Mouse (Mus musculus) liver, embryonic 11.5 days (tissue): Measurements from ENCODE around the gene Parp3. TPM values are rescaled to one million over a fixed set of nuclear protein-coding genes. Genes with fewer than 3 reads are reported as not detected.
A peak's percentile ranks its signal among the peaks of the same experiment; 100 is the strongest.
"Not testable (repeated sequence)": the region's sequence is repeated elsewhere in the genome, so short reads cannot be mapped to it uniquely, and the experiment has no call there.

Experiments
- ATAC-seq: fragments of 200-750 bp; cut with Nextera tagmentation; replicated peaks from 2 replicates; pipeline ENCODE4 v1.8.0; 2017; ENCODE audit warnings: moderate number of reproducible peaks, mild to moderate bottlenecking, moderate TSS enrichment, moderate library complexity; ENCODE audit not compliant: low FRiP score
- DNase-seq: peaks from one replicate; pipeline ENCODE4 v3.0.0-alpha.2; 2017; ENCODE audit warnings: low spot score
- H3K27ac ChIP-seq: fragments of 300-500 bp; sonication (generic); 2 replicates; pipeline ENCODE4 v1.5.1; 2014; ENCODE audit warnings: mild to moderate bottlenecking, low read depth, low read length, control low read depth
- H3K27me3 ChIP-seq: fragments of 300-500 bp; sonication (generic); replicated peaks from 2 replicates; pipeline ENCODE4 v1.6.1; 2014; ENCODE audit warnings: low read length, mixed read lengths; ENCODE audit not compliant: control insufficient read depth, insufficient read depth
- H3K36me3 ChIP-seq: fragments of 300-500 bp; sonication (generic); 2 replicates; pipeline ENCODE4 v1.6.1; 2014; ENCODE audit warnings: mild to moderate bottlenecking, low read length, moderate library complexity, mixed read lengths; ENCODE audit not compliant: control insufficient read depth, insufficient read depth
- H3K4me1 ChIP-seq: fragments of 300-500 bp; sonication (generic); replicated peaks from 2 replicates; pipeline ENCODE4 v1.6.1; 2014; ENCODE audit warnings: low read length, mixed read lengths; ENCODE audit not compliant: control insufficient read depth, insufficient read depth
- H3K4me2 ChIP-seq: fragments of 300-500 bp; sonication (generic); 2 replicates; pipeline ENCODE4 v1.6.1; 2014; ENCODE audit warnings: mild to moderate bottlenecking, control low read depth, moderate library complexity
- H3K4me3 ChIP-seq: fragments of 300-500 bp; sonication (generic); 2 replicates; pipeline ENCODE4 v1.5.1; 2014; ENCODE audit warnings: low read depth, low read length, control low read depth
- H3K9ac ChIP-seq: fragments of 300-500 bp; sonication (generic); 2 replicates; pipeline ENCODE4 v1.6.1; 2014; ENCODE audit warnings: low read depth, low read length, control low read depth
- H3K9me3 ChIP-seq: fragments of 300-500 bp; sonication (generic); 2 replicates; pipeline ENCODE4 v1.6.1; 2016; ENCODE audit warnings: low read length, inconsistent platforms, mixed read lengths; ENCODE audit not compliant: control insufficient read depth
- WGBS: fragments of 180-500 bp; shearing (Covaris S2); extraction: QIAGEN DNeasy Blood & Tissue Kit; methylation state at CpG from one replicate; pipeline ENCODE4 v1.1.7; 2014; 5-methylcytosine and 5-hydroxymethylcytosine counted together
- polyA plus RNA-seq: library from polyadenylated mRNA; unstranded; fragments of >200 nt; fragmentation: Nextera tagmentation; extraction: Ambion mirVana; gene quantifications from 2 replicates; pipeline ENCODE4 v1.2.1, GENCODE M21; 2014

Parp3 gene
- polyA plus RNA-seq, 1 experiment from 2014 or later, result 1.6 TPM

DNA sequence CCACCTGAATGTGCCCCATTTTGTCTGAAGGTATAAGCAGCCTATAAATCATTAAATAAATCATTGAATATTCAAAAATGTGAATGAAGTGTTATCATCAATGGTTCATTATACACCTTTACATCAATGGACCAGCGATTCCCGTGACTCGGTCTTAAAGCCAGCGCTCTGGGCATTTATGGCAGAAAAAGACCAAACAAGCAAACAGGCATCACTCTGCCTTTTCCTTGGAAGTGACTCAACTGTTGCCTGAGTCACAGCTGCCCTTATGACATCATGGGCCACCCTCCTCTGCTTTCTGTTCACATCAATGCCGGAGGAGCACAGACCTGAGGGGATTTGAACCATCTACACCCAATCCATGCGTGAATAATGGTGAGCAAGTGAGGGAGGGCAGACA lies 22.9 kb upstream of the Parp3 start, which contains the start of gene Iqcf1:
Iqcf1 (plus strand) TSS at position 301 of the 400 bp plus-strand sequence.
- no peak within 1 kb of the TSS for H3K27ac ChIP-seq
- no peaks in the 10 kb centered on the region for H3K36me3 ChIP-seq
- H3K4me3 ChIP-seq, result no peak within 1 kb of the TSS
- H3K4me1 ChIP-seq, result no peaks in the 10 kb centered on the region
- no peak within 1 kb of the TSS for H3K4me2 ChIP-seq
- H3K27me3 ChIP-seq, result no peaks in the 10 kb centered on the region
- H3K9ac ChIP-seq, result no peak within 1 kb of the TSS
- 90% methylated on average over 6 of the region's 6 CpGs for WGBS
- DNase-seq, result no peak
- no peak for ATAC-seq
- H3K9me3 ChIP-seq, result no peaks in the 10 kb centered on the region

DNA sequence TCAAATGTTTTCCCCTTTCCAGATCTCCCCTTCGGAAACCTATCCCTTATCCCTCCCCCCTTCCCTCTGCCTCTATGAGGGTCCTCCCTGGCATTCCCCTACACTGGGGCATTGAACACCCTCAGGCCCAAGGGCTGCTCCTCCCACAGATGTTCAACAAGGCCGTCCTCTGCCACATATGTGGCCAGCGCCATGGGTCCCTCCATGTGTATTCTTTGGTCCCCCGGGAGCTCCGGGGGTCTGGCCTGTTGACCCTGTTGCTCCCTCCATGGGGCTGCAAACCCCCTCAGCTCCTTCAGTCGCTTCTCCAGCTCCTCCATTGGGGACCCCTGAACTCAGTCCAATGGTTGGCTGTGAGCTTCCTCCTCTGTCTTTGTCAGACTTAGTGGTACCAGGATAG lies 10.9 kb upstream of the Parp3 start:
- H3K9ac ChIP-seq, H3K4me2 ChIP-seq, H3K27ac ChIP-seq, H3K4me3 ChIP-seq, H3K4me1 ChIP-seq, H3K27me3 ChIP-seq, DNase-seq, H3K9me3 ChIP-seq, ATAC-seq: not testable (repeated sequence)
- WGBS, result 78% methylated on average over 6 of the region's 6 CpGs
- H3K36me3 ChIP-seq, result peaks cover 24% of the 10 kb centered on the region; the same call in 1 of the 2 replicates

DNA sequence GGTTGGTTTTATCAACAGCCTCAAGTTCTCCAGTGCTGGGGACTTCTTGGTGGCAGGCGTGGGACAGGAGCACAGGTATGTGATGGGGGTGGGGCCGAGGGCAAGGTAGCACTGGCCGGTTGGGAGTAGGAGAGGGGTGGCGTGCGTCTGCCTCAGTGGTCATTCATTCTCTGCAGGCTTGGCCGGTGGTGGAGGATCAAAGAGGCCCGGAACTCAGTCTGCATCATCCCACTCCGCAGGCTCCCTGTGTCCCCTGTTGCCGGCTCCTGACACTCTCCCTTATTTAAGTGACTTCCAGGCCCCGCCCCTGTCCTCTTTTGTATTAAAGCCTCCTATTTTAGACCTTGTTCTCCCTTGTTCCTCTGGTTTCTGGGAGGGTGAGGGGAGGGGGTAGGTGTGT lies 8.3 kb upstream of the Parp3 start:
- WGBS, result 95% methylated on average over 10 of the region's 10 CpGs
- no peak for ATAC-seq

DNA sequence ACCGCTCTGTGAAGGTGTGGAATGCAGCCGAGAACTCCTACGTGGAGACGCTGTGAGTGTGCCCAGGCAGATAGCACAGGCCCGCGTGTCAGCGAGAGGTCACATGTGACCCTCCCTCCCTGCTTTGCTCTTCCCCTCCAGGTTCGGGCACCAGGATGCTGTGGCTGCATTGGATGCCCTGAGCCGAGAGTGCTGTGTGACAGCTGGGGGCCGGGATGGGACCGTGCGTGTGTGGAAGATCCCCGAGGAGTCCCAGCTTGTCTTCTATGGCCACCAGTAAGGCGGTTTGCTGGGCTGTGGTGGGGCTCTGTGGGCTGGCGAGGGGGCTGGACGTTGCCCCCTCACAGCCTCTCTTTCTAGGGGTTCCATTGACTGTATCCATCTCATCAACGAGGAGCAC lies 6.9 kb upstream of the Parp3 start:
- ATAC-seq, result 0 out of 2 replicates have a peak, but pooled peaks have one; percentile 14
- H3K36me3 ChIP-seq, result peaks cover 38% of the 10 kb centered on the region
- no peak overlapping the region for H3K9ac ChIP-seq
- no peak overlapping the region for H3K27ac ChIP-seq
- no peaks in the 10 kb centered on the region for H3K9me3 ChIP-seq
- WGBS, result 92% methylated on average over 17 of the region's 17 CpGs
- no peak overlapping the region for H3K4me2 ChIP-seq
- no peak for DNase-seq
- no peak overlapping the region for H3K4me3 ChIP-seq
- no peaks in the 10 kb centered on the region for H3K4me1 ChIP-seq
- no peaks in the 10 kb centered on the region for H3K27me3 ChIP-seq

More for the DNA sequence above, 8.3 kb upstream of the Parp3 start:
- Histone ChIP-seq H3K4me2 (no peak overlapping the region), H3K9ac (no peak overlapping the region), H3K27ac (no peak overlapping the region), H3K4me3 (no peak overlapping the region), H3K4me1 (no peaks in the 10 kb centered on the region), H3K27me3 (no peaks in the 10 kb centered on the region), H3K9me3 (no peaks in the 10 kb centered on the region), H3K36me3 (peaks cover 36% of the 10 kb centered on the region)
- no peak for DNase-seq

DNA sequence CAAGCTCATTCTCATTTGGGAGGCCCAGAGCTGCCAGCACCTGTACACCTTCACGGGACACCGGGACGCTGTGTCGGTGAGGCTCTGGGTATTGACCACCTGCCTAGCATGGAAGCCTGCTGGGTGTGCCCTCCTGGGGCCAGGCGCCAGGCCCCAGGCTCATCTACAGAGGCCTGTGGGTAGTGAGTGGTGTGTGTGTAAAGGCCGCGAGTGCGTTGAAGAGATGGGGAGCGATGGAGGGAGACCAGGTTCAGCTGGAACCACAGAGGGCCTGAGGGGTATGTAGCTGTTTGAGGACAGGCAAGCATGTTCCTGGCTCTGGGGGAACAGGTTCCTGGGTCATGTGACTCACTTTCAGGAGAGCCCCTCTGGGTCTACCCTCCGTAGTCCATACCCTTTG lies 6.4 kb upstream of the Parp3 start:
- 95% methylated on average over 10 of the region's 10 CpGs for WGBS

DNA sequence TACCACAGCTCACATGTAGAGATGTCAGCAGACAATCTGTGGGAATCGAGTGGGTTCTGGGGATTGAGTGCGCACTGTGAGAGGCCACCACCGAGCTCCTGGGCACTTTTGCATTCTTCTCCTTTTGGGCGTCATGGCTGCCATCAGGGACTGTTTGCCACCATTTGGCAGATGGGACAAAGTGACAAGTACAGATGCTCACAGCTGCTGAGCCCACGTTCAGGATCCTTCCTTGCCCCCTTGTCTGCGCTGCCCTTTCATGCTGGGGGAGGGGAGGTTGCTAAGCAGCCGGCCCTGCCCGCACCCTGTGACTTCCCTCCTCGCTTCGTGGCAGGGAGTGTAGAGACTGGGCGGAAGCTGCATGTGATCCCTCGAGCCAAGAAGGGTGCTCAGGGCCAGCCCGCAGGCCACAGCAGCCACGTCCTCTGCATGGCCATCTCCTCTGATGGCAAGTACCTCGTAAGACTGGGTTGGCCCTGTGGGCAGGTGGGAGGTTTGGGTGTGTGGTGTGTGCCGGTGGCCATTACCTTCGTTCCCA lies 5.9 kb upstream of the Parp3 start:
- H3K9me3 ChIP-seq, result no peaks in the 10 kb centered on the region
- H3K4me3 ChIP-seq, result no peak overlapping the region
- H3K9ac ChIP-seq, result no peak overlapping the region
- H3K27me3 ChIP-seq, result no peaks in the 10 kb centered on the region
- H3K36me3 ChIP-seq, result peaks cover 38% of the 10 kb centered on the region
- DNase-seq, result no peak
- 87% methylated on average over 17 of the region's 17 CpGs for WGBS
- no peak for ATAC-seq
- no peak overlapping the region for H3K27ac ChIP-seq
- H3K4me2 ChIP-seq, result no peak overlapping the region
- peaks cover 6% of the 10 kb centered on the region; the same call in 1 of the 2 replicates for H3K4me1 ChIP-seq

More for the DNA sequence above, 6.4 kb upstream of the Parp3 start:
- no peak overlapping the region for H3K9ac ChIP-seq
- no peaks in the 10 kb centered on the region for H3K27me3 ChIP-seq
- peaks cover 3% of the 10 kb centered on the region; the same call in 1 of the 2 replicates for H3K4me1 ChIP-seq
- ATAC-seq (no peak), DNase-seq (no peak)
- no peak overlapping the region for H3K4me3 ChIP-seq
- no peak overlapping the region for H3K27ac ChIP-seq
- H3K4me2 ChIP-seq, result no peak overlapping the region
- H3K9me3 ChIP-seq, result no peaks in the 10 kb centered on the region
- peaks cover 38% of the 10 kb centered on the region for H3K36me3 ChIP-seq

DNA sequence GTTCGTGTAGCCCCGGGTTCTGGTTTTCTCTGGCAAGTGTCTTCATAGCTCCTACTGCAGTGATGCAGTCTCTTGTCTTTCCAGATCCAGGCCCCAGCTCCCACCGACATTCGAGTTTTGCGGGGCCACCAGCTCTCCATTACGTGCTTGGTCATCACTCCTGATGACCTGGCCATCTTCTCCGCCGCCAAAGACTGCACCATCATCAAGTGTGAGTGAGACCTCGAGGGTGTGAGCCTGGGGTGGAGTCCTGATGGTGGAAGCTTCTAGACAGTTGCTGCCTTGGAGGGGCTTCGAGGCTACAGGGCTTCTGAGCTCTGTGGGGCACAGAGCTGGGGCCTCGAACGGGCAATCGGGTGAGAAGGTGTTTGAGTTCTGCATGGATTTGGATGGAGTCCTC lies 4.9 kb upstream of the Parp3 start:
- 89% methylated on average over 13 of the region's 13 CpGs for WGBS

DNA sequence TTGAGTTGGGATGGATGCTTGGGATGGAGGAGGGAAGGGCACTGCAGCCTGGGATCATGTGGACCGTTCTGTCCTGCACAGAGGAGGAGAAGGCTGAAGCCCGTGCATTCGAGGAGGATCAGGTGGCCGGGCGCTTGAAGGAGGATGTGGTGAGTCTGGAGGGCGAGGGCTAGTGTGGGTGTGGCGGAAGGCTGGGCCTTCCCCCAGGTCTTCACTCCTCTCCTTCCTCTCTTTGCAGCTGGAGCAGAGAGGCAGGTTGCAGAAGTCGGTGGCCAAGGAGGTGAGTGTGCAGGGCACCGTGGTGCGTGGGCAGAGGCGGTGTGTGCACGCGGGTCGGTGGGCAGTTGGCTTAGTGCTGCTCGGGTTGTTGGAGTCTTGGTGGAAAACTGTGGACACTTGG lies 4.3 kb upstream of the Parp3 start:
- H3K27ac ChIP-seq, result no peak overlapping the region
- no peak overlapping the region for H3K9ac ChIP-seq
- DNase-seq (no peak), ATAC-seq (no peak)
- no peak overlapping the region for H3K4me3 ChIP-seq
- no peaks in the 10 kb centered on the region for H3K9me3 ChIP-seq
- WGBS, result 83% methylated on average over 15 of the region's 15 CpGs
- peaks cover 37% of the 10 kb centered on the region for H3K36me3 ChIP-seq
- peaks cover 11% of the 10 kb centered on the region for H3K4me1 ChIP-seq
- H3K27me3 ChIP-seq, result no peaks in the 10 kb centered on the region
- no peak overlapping the region for H3K4me2 ChIP-seq

More for the DNA sequence above, 4.9 kb upstream of the Parp3 start:
- H3K4me3 ChIP-seq, result no peak overlapping the region
- H3K36me3 ChIP-seq, result peaks cover 38% of the 10 kb centered on the region
- ATAC-seq, result no peak
- no peak overlapping the region for H3K27ac ChIP-seq
- H3K9me3 ChIP-seq, result no peaks in the 10 kb centered on the region
- peaks cover 6% of the 10 kb centered on the region; the same call in 1 of the 2 replicates for H3K4me1 ChIP-seq
- H3K9ac ChIP-seq, result no peak overlapping the region
- no peaks in the 10 kb centered on the region for H3K27me3 ChIP-seq
- DNase-seq, result no peak
- H3K4me2 ChIP-seq, result no peak overlapping the region

DNA sequence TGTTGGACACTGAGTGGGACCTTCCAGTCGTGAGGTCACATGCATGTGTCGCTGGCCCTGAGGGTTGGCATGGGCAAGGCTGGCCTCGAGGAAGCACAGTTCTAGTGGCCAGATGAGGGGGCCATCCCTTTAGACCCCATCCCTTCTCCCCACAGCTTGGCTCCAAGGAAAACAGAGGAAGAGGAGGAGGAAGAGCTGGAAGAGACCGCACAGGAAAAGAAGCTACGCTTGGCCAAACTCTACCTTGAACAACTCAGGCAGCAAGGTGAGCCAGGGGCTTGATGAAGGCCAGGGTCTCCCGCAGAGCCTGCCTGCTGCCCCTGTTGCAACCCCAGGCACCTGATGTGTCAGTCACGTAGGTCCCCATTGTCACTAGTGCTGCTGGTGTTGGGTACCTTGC lies 3.8 kb upstream of the Parp3 start:
- 93% methylated on average over 7 of the region's 7 CpGs for WGBS

More for the DNA sequence above, 3.8 kb upstream of the Parp3 start:
- Histone ChIP-seq H3K4me2 (no peak overlapping the region), H3K9me3 (no peaks in the 10 kb centered on the region), H3K27ac (no peak overlapping the region), H3K9ac (no peak overlapping the region), H3K36me3 (peaks cover 34% of the 10 kb centered on the region), H3K4me1 (peaks cover 15% of the 10 kb centered on the region), H3K27me3 (no peaks in the 10 kb centered on the region), H3K4me3 (no peak overlapping the region)
- no peak for DNase-seq
- no peak for ATAC-seq
